In the genomic region with DNA sequence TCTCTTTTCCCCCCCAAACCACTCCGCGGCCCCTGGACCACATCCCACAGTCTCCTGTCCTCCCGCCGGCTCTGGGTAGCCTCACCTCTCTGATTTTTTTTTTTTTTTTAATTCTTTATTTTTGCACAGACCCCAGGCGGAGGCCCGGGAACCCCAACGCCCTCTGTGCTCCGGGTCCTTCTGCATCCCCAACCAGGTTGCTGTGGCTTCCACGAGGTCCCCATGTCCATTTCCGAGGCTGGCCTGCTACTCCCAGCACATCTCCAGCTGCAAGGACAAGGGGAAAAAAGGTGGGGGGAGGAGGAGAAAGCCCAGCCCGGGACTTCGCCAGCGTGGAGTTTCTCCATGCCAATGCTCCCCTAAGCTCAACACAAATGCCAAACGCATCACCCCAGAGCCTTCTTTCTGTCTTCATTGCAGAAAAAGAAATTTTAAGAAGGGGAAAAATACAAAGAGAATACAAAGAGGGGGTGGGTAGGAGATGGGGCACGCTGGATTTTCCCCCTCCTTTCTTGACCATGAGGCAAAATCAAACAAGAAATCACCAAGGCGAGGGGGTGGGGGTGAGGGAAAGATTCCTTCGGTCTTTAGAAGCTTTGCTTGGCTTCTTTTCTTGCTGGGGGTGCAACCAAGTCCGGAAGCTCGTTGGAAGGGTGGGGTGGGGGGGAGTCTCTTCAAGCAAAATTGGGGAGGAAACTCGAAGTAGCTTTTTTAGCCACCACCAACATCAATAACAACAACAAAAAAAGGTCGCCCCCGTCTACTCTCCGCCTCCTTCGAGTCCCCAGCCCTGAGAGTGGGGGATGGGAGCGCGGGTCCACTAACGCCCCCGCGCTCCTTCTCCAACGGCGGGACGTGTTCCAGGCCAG, we compare ENCODE assay signal across 8 mouse cellular contexts. TPM values are rescaled to one million over a fixed set of nuclear protein-coding genes. Genes with fewer than 3 reads are reported as not detected.
DNase-seq lines count a peak whose midpoint lies in the region; ATAC-seq lines count a peak whose summit lies in the region.

No protein-coding gene starts in this region.

- H3K27ac ChIP-seq in hindbrain, embryonic 16.5 days (ENCODE audit: low read depth, low read length): peak overlapping the region; percentile 97
- H3K27ac ChIP-seq in stomach, embryonic 14.5 days (ENCODE audit: low read length): peak overlapping the region; percentile 99

- intact Hi-C loops in left cerebral cortex, postnatal 14 days (cut with DNase I): loop anchor here (2.0 to 10.0 kb wide), 3 partner anchors 234 to 814 kb away; no protein-coding TSS in a partner anchor

- H3K27me3 ChIP-seq in hindbrain, embryonic 16.5 days (replicated peaks; ENCODE audit: control insufficient read depth, insufficient read depth, low read length): no peaks in the 10 kb centered on the region
- no peaks in the 10 kb centered on the region for H3K27me3 ChIP-seq in stomach, embryonic 14.5 days (ENCODE audit: control insufficient read depth, insufficient read depth, low read length)

- no peak for ATAC-seq in hindbrain, embryonic 16.5 days
- ATAC-seq in stomach, embryonic 14.5 days (ENCODE audit: insufficient number of reproducible peaks, insufficient read depth, low FRiP score, low read depth): no peak
- no peak for ATAC-seq in inflammation-experienced regulatory T-cells, adult 6 months

- peak overlapping the region; percentile 100 for H3K9ac ChIP-seq in hindbrain, embryonic 16.5 days (ENCODE audit: low read depth, low read length)
- peak overlapping the region; percentile 100 for H3K9ac ChIP-seq in stomach, embryonic 14.5 days (replicated peaks; ENCODE audit: low read depth, low read length)

- H3K9me3 ChIP-seq in hindbrain, embryonic 16.5 days (ENCODE audit: control insufficient read depth, low read length): no peaks in the 10 kb centered on the region
- H3K9me3 ChIP-seq in stomach, embryonic 14.5 days (ENCODE audit: control insufficient read depth, low read depth, low read length): no peaks in the 10 kb centered on the region

- H3K4me2 ChIP-seq in hindbrain, embryonic 16.5 days (ENCODE audit: low read length): peak overlapping the region; percentile 52
- H3K4me2 ChIP-seq in stomach, embryonic 14.5 days (replicated peaks; ENCODE audit: low read depth, low read length): peak overlapping the region; percentile 42

- WGBS in hindbrain, embryonic 16.5 days: 0% methylated on average over 32 of the region's 32 CpGs
- WGBS in stomach, embryonic 14.5 days: under 1% methylated on average over 32 of the region's 32 CpGs

- peaks cover 21% of the 10 kb centered on the region for H3K4me1 ChIP-seq in hindbrain, embryonic 16.5 days (ENCODE audit: control insufficient read depth, insufficient read depth, low read depth, low read length)
- H3K4me1 ChIP-seq in stomach, embryonic 14.5 days (ENCODE audit: control insufficient read depth, insufficient read depth, low read length): peaks cover 16% of the 10 kb centered on the region

- H3K36me3 ChIP-seq in hindbrain, embryonic 16.5 days (ENCODE audit: control insufficient read depth, insufficient read depth, low read length): no peaks in the 10 kb centered on the region
- no peaks in the 10 kb centered on the region; the same call in 1 of the 2 replicates for H3K36me3 ChIP-seq in stomach, embryonic 14.5 days (ENCODE audit: control insufficient read depth, insufficient read depth, low read length)

- peak overlapping the region; percentile 72 for H3K4me3 ChIP-seq in hindbrain, embryonic 16.5 days (ENCODE audit: low read length)
- peak overlapping the region; percentile 100 for H3K4me3 ChIP-seq in stomach, embryonic 14.5 days (ENCODE audit: low read depth, low read length)

- DNase-seq in ZHBTc4 (ENCODE audit: low read depth, low spot score): peak; percentile 26
- DNase-seq in cerebellum, adult 8-10 months: peak; percentile 31
- peak; percentile 57 to 64 for DNase-seq in frontal cortex, postnatal 10 days (ENCODE audit: low spot score in 2 of 2)
- peak; percentile 54 to 67 for DNase-seq in left cerebral cortex, postnatal 14 days (ENCODE audit: low spot score in 2 of 2)
- peak; percentile 82 for DNase-seq in mesoderm, embryonic 11.5 days (ENCODE audit: low read depth, low spot score)

RNA-seq across cellular contexts. Expression of a gene that starts 2.7 kb away (rescaled TPM):
- 65.4 and 105 TPM in 2 replicates for polyA plus RNA-seq in hindbrain, embryonic 16.5 days (2015; fragmentation: Nextera tagmentation; extraction: Ambion mirVana)
- total RNA-seq in left cerebral cortex, postnatal 14 days (2021): 10 to 100 TPM; 33.1 to 43.8 TPM
- polyA plus RNA-seq in stomach, embryonic 14.5 days (2014; fragmentation: Nextera tagmentation; extraction: Ambion mirVana): 64.5 and 86.3 TPM in 2 replicates
- under 1 TPM in 2 of 3 experiments, not detected in 1; 0.08 to 0.15 TPM for polyA plus RNA-seq in inflammation-experienced regulatory T-cells, adult 6 months (2017; shearing (Covaris generic))

Comparison
In these comparisons a context has a peak if more than half of its experiments do, and no peak if none do; other contexts are left out.
1. DNase-seq: peak in every context shown above with its lines; median percentile 82 in mesoderm, embryonic 11.5 days; 60 in frontal cortex, postnatal 10 days; 60 in left cerebral cortex, postnatal 14 days; 31 in cerebellum, adult 8-10 months; 26 in ZHBTc4.
2. RNA of a gene that starts 2.7 kb away (polyA plus RNA-seq): 65.4 to 105 TPM in hindbrain, embryonic 16.5 days and 64.5 to 86.3 TPM in stomach, embryonic 14.5 days; 0.08 to 0.15 TPM in inflammation-experienced regulatory T-cells, adult 6 months; every median in the first group is over 10 times any median in the second.